Mouse (Mus musculus) intestine, embryonic 14.5 days (tissue): ENCODE results near the gene Gm48551. TPM values are rescaled to one million over a fixed set of nuclear protein-coding genes. Genes with fewer than 3 reads are reported as not detected.

ENCODE experiments used
- ATAC-seq: fragments of 200-750 bp; cut with Nextera tagmentation; replicated peaks from 2 replicates; pipeline ENCODE4 v1.8.0; 2017; ENCODE audit warnings: low read depth, moderate number of reproducible peaks, moderate TSS enrichment, moderate library complexity; ENCODE audit not compliant: low FRiP score, low TSS enrichment
- DNase-seq: peaks from one replicate; pipeline ENCODE4 v3.0.0-alpha.2; 2018; ENCODE audit warnings: low spot score
- H3K27ac ChIP-seq: fragments of 300-500 bp; sonication (generic); 2 replicates; pipeline ENCODE4 v1.5.1; 2014; ENCODE audit warnings: low read depth, mild to moderate bottlenecking, control low read depth
- H3K27me3 ChIP-seq: fragments of 300-500 bp; sonication (generic); replicated peaks from 2 replicates; pipeline ENCODE4 v1.6.1; 2014; ENCODE audit warnings: low read length, control low read depth; ENCODE audit not compliant: control insufficient read depth, insufficient read depth
- H3K36me3 ChIP-seq: fragments of 300-500 bp; sonication (generic); 2 replicates; pipeline ENCODE4 v1.6.1; 2014; ENCODE audit warnings: low read length, control low read depth; ENCODE audit not compliant: control insufficient read depth, insufficient read depth
- H3K4me1 ChIP-seq: fragments of 300-500 bp; sonication (generic); replicated peaks from 2 replicates; pipeline ENCODE4 v1.6.1; 2014; ENCODE audit warnings: low read length, control low read depth, mixed read lengths; ENCODE audit not compliant: control insufficient read depth, insufficient read depth
- H3K4me2 ChIP-seq: fragments of 300-500 bp; sonication (generic); 2 replicates; pipeline ENCODE4 v1.6.1; 2014; ENCODE audit warnings: low read length
- H3K4me3 ChIP-seq: fragments of 300-500 bp; sonication (generic); 2 replicates; pipeline ENCODE4 v1.5.1; 2014; ENCODE audit warnings: low read depth, low read length, control low read depth, mixed read lengths
- H3K9ac ChIP-seq: fragments of 300-500 bp; sonication (generic); 2 replicates; pipeline ENCODE4 v1.6.1; 2014; ENCODE audit warnings: mild to moderate bottlenecking, low read length
- H3K9me3 ChIP-seq: fragments of 300-500 bp; sonication (generic); 2 replicates; pipeline ENCODE4 v1.6.1; 2016; ENCODE audit warnings: low read length, control low read depth; ENCODE audit not compliant: control insufficient read depth
- WGBS: fragments of 180-500 bp; shearing (Covaris S2); extraction: QIAGEN DNeasy Blood & Tissue Kit; methylation state at CpG from one replicate; pipeline ENCODE4 v1.1.7; 2014; 5-methylcytosine and 5-hydroxymethylcytosine counted together
- polyA plus RNA-seq: library from polyadenylated mRNA; unstranded; fragments of >200 nt; fragmentation: Nextera tagmentation; extraction: Ambion mirVana; gene quantifications from 2 replicates; pipeline ENCODE4 v1.2.1, GENCODE M21; 2014

Gene Gm48551
- polyA plus RNA-seq, 1 experiment from 2014 or later = 4.2 TPM

- peaks cover 31% of the 10 kb centered on the region for H3K36me3 ChIP-seq
- ATAC-seq (no peak), DNase-seq (no peak)
- no peaks in the 10 kb centered on the region for H3K9me3 ChIP-seq
- WGBS = 56% methylated on average over 4 of the region's 4 CpGs
- no peak overlapping the region for H3K9ac ChIP-seq
- H3K4me1 ChIP-seq = peaks cover 84% of the 10 kb centered on the region
- peak overlapping the region; percentile 77; the same call in 1 of the 2 replicates for H3K27ac ChIP-seq
- H3K27me3 ChIP-seq = no peaks in the 10 kb centered on the region
- H3K4me3 ChIP-seq = no peak overlapping the region
- H3K4me2 ChIP-seq = no peak overlapping the region
These were observed 26.1 kb downstream of the Gm48551 start for GRCm38 (mm10) chr10:81410350-81410749.

GRCm38 (mm10) chr10:81410981-81411380 lies 26.7 kb downstream of the Gm48551 start:
- Histone ChIP-seq H3K36me3 (peaks cover 27% of the 10 kb centered on the region), H3K27me3 (no peaks in the 10 kb centered on the region), H3K4me2 (no peak overlapping the region), H3K9ac (no peak overlapping the region), H3K27ac (peak overlapping the region; percentile 77), H3K4me1 (peaks cover 89% of the 10 kb centered on the region), H3K4me3 (no peak overlapping the region), H3K9me3 (no peaks in the 10 kb centered on the region)
- ATAC-seq (no peak), DNase-seq (no peak)
- 60% methylated on average over 9 of the region's 9 CpGs for WGBS

GRCm38 (mm10) chr10:81411471-81412400 lies 27.5 kb downstream of the Gm48551 start:
- peak; percentile 70 for DNase-seq
- Histone ChIP-seq H3K4me1 (peaks cover 93% of the 10 kb centered on the region), H3K4me3 (no peak overlapping the region), H3K4me2 (peak overlapping the region; percentile 7; the same call in 1 of the 2 replicates), H3K36me3 (peaks cover 20% of the 10 kb centered on the region), H3K27ac (peak overlapping the region; percentile 77), H3K27me3 (no peaks in the 10 kb centered on the region), H3K9ac (no peak overlapping the region), H3K9me3 (no peaks in the 10 kb centered on the region)
- ATAC-seq = no peak
- WGBS = 53% methylated on average over 18 of the region's 18 CpGs

GRCm38 (mm10) chr10:81412586-81413309 lies 28.5 kb downstream of the Gm48551 start:
- 68% methylated on average over 16 of the region's 16 CpGs for WGBS
- H3K36me3 ChIP-seq = peaks cover 14% of the 10 kb centered on the region
- DNase-seq (no peak), ATAC-seq (no peak)
- no peak overlapping the region for H3K4me2 ChIP-seq
- H3K9ac ChIP-seq = no peak overlapping the region
- H3K27me3 ChIP-seq = no peaks in the 10 kb centered on the region
- H3K27ac ChIP-seq = peak overlapping the region; percentile 77
- H3K4me1 ChIP-seq = peaks cover 93% of the 10 kb centered on the region
- no peak overlapping the region for H3K4me3 ChIP-seq
- H3K9me3 ChIP-seq = no peaks in the 10 kb centered on the region

GRCm38 (mm10) chr10:81413310-81414261 lies 29.3 kb downstream of the Gm48551 start:
- ATAC-seq (0 out of 2 replicates have a peak, but pooled peaks have one; percentile 10), DNase-seq (peak; percentile 78)
- Histone ChIP-seq H3K4me1 (peaks cover 87% of the 10 kb centered on the region), H3K27ac (peak overlapping the region; percentile 23; the same call in 1 of the 2 replicates), H3K4me2 (peak overlapping the region; percentile 30), H3K4me3 (no peak overlapping the region), H3K9me3 (no peaks in the 10 kb centered on the region), H3K36me3 (0 out of 2 replicates have a peak, but pooled peaks cover 6% of the 10 kb centered on the region), H3K9ac (peak overlapping the region; percentile 18; the same call in 1 of the 2 replicates), H3K27me3 (no peaks in the 10 kb centered on the region)
- WGBS = 29% methylated on average over 26 of the region's 26 CpGs

- H3K27ac ChIP-seq = no peak overlapping the region
- H3K4me3 ChIP-seq = no peak overlapping the region
- H3K27me3 ChIP-seq = no peaks in the 10 kb centered on the region
- H3K4me1 ChIP-seq = peaks cover 81% of the 10 kb centered on the region
- no peak overlapping the region for H3K9ac ChIP-seq
- no peak overlapping the region for H3K4me2 ChIP-seq
- H3K36me3 ChIP-seq = 0 out of 2 replicates have a peak, but pooled peaks cover 10% of the 10 kb centered on the region
- ATAC-seq (no peak), DNase-seq (no peak)
- H3K9me3 ChIP-seq = no peaks in the 10 kb centered on the region
These were observed 30.4 kb downstream of the Gm48551 start for GRCm38 (mm10) chr10:81414682-81415081.

- 0 out of 2 replicates have a peak, but pooled peaks cover 13% of the 10 kb centered on the region for H3K36me3 ChIP-seq
- no peak overlapping the region for H3K27ac ChIP-seq
- 81% methylated on average over 5 of the region's 5 CpGs for WGBS
- no peak overlapping the region for H3K4me2 ChIP-seq
- peaks cover 77% of the 10 kb centered on the region for H3K4me1 ChIP-seq
- no peak for DNase-seq
- no peak overlapping the region for H3K4me3 ChIP-seq
- H3K9ac ChIP-seq = no peak overlapping the region
- ATAC-seq = no peak
- H3K27me3 ChIP-seq = no peaks in the 10 kb centered on the region
- H3K9me3 ChIP-seq = no peaks in the 10 kb centered on the region
These were observed 30.9 kb downstream of the Gm48551 start for GRCm38 (mm10) chr10:81415146-81415545.
